Mouse (Mus musculus): ENCODE measurements around the gene Sem1. TPM values are rescaled to one million over a fixed set of nuclear protein-coding genes. Genes with fewer than 3 reads are reported as not detected.
A peak's percentile ranks its signal among the peaks of the same experiment; 100 is the strongest.
"Not testable (repeated sequence)": the region's sequence is repeated elsewhere in the genome, so short reads cannot be mapped to it uniquely, and the experiment has no call there.

Gene Sem1
- polyA plus RNA-seq, 1 experiment: 112 TPM

GRCm38 (mm10) chr6:6544255-6544645 lies 34.2 kb downstream of the Sem1 start:
- H3K36me3 ChIP-seq (ENCODE audit: control insufficient read depth, insufficient read depth): no peaks in the 10 kb centered on the region
- no peaks in the 10 kb centered on the region for H3K79me2 ChIP-seq (ENCODE audit: control insufficient read depth, insufficient read depth)
- H3ac ChIP-seq (ENCODE audit: control insufficient read depth, insufficient read length): no peak overlapping the region
- H3K27me3 ChIP-seq (ENCODE audit: control insufficient read depth, insufficient read depth, insufficient read length): no peaks in the 10 kb centered on the region
- TF ChIP-seq MYOG (IDR thresholded peaks at IDR 0.05; ENCODE audit: control insufficient read depth in 1 of 3, insufficient read depth in 1 of 3, insufficient read length in 2 of 3, low read depth in 2 of 3) (no peak), POLR2AphosphoS2 (IDR thresholded peaks at IDR 0.05; ENCODE audit: insufficient read length, low read depth) (no peak), CEBPB (IDR thresholded peaks at IDR 0.05; ENCODE audit: insufficient read depth, poor library complexity, severe bottlenecking) (no peak), MAX (IDR thresholded peaks at IDR 0.05; ENCODE audit: low read depth) (no peak), POLR2A (IDR thresholded peaks at IDR 0.05; ENCODE audit: insufficient read length, low read depth) (no peak)
- no peak overlapping the region for H3K4me3 ChIP-seq
- peak overlapping the region; percentile 47 for H3K4me2 ChIP-seq (ENCODE audit: low read depth)

GRCm38 (mm10) chr6:6543606-6544254 lies 34.7 kb downstream of the Sem1 start:
- Histone ChIP-seq H3ac (ENCODE audit: control insufficient read depth, insufficient read length) (no peak overlapping the region), H3K4me3 (no peak overlapping the region), H3K79me2 (ENCODE audit: control insufficient read depth, insufficient read depth) (no peaks in the 10 kb centered on the region), H3K4me2 (ENCODE audit: low read depth) (peak overlapping the region; percentile 47), H3K36me3 (ENCODE audit: control insufficient read depth, insufficient read depth) (no peaks in the 10 kb centered on the region), H3K27me3 (ENCODE audit: control insufficient read depth, insufficient read depth, insufficient read length) (no peaks in the 10 kb centered on the region)
- TF ChIP-seq MAX (IDR thresholded peaks at IDR 0.05; ENCODE audit: low read depth): no peak
- TF ChIP-seq CEBPB (IDR thresholded peaks at IDR 0.05; ENCODE audit: insufficient read depth, poor library complexity, severe bottlenecking): peak; percentile 44; the same call in 1 of the 2 replicates

DNA sequence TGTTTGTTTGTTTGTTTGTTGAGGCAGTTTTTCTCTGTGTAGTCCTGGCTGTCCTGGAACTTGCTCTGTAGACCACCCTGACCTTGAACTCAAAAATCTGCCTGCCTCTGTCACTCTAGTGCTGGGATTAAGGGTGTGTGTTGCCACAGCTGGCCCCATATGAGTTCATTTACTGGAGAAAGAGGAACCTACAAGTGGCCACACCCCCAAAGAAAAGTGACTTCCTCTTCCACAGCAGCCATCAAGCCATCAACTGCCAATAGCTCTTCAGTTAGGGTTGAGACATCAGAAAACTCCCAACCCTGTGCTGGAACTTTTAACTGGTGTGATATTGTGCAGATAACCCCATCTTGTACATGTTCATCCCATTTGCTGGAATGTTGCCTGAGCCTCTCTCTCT lies 36.3 kb downstream of the Sem1 start:
- Histone ChIP-seq H3ac (ENCODE audit: control insufficient read depth, insufficient read length) (no peak overlapping the region), H3K27me3 (ENCODE audit: control insufficient read depth, insufficient read depth, insufficient read length) (no peaks in the 10 kb centered on the region), H3K4me3 (no peak overlapping the region), H3K36me3 (ENCODE audit: control insufficient read depth, insufficient read depth) (no peaks in the 10 kb centered on the region), H3K79me2 (ENCODE audit: control insufficient read depth, insufficient read depth) (no peaks in the 10 kb centered on the region), H3K4me2 (ENCODE audit: low read depth) (no peak overlapping the region)
- no peak for TF ChIP-seq USF1 (IDR thresholded peaks at IDR 0.05; ENCODE audit: low read depth)
- TF ChIP-seq MYOD1 (IDR thresholded peaks at IDR 0.05; ENCODE audit: control insufficient read depth in 1 of 3, insufficient read length in 2 of 3, low read depth in 2 of 3): no peak
- no peak for TF ChIP-seq CEBPB (IDR thresholded peaks at IDR 0.05; ENCODE audit: insufficient read depth, poor library complexity, severe bottlenecking)
- TF ChIP-seq MYOG (IDR thresholded peaks at IDR 0.05; ENCODE audit: control insufficient read depth in 1 of 3, insufficient read depth in 1 of 3, insufficient read length in 2 of 3, low read depth in 2 of 3): no peak
- TF ChIP-seq REST (IDR thresholded peaks at IDR 0.05; ENCODE audit: insufficient read depth, insufficient read length): no peak
- TF ChIP-seq SRF (IDR thresholded peaks at IDR 0.05; ENCODE audit: control insufficient read depth, insufficient read length, low read depth): no peak
- TF ChIP-seq TCF3 (IDR thresholded peaks at IDR 0.05; ENCODE audit: insufficient read length, low read depth): no peak
- no peak for TF ChIP-seq E2F4 (IDR thresholded peaks at IDR 0.05; ENCODE audit: insufficient read depth)
- TF ChIP-seq TCF12 (IDR thresholded peaks at IDR 0.05; ENCODE audit: insufficient read depth, poor library complexity, severe bottlenecking): no peak
- TF ChIP-seq POLR2AphosphoS2 (IDR thresholded peaks at IDR 0.05; ENCODE audit: insufficient read length, low read depth): no peak
- TF ChIP-seq MAX (IDR thresholded peaks at IDR 0.05; ENCODE audit: low read depth): no peak
- TF ChIP-seq POLR2A (IDR thresholded peaks at IDR 0.05; ENCODE audit: insufficient read length, low read depth): no peak

DNA sequence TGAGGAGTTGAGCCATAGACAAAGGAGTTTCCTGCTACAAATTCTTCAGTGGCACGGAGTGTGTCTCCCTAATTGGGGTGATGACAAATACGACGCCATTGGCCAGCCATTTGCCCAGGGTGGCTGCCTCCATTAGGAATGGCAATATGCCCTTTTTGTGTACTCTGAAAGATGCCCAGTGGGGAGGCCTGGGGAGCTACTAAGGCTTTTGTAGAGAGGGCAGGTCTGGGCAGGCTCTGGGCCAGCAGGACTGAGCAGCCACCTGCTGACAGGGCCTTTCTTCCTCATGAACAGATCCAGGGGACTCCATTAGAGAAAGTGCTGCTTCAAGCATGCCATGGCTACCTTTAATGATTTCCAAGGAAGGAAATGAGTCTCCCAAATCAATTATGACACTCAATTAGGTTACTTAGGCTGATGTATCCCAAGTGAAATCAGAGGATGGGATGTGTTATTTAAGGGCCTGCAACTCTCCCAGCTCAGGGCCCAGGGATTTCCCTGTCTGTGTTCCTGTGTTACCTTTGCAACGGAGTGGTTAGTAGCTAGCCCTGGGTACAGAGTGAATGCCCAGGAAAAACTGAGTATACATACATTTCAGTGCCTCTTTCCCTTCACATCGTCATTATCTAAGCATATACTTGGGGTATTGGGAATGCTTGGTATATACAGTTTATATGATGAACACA lies 41.5 kb downstream of the Sem1 start:
- Histone ChIP-seq H3K4me3 (no peak overlapping the region), H3K36me3 (ENCODE audit: control insufficient read depth, insufficient read depth) (no peaks in the 10 kb centered on the region), H3K4me2 (ENCODE audit: low read depth) (no peak overlapping the region), H3K79me2 (ENCODE audit: control insufficient read depth, insufficient read depth) (no peaks in the 10 kb centered on the region), H3K27me3 (ENCODE audit: control insufficient read depth, insufficient read depth, insufficient read length) (no peaks in the 10 kb centered on the region), H3ac (ENCODE audit: control insufficient read depth, insufficient read length) (no peak overlapping the region)
- TF ChIP-seq POLR2A (IDR thresholded peaks at IDR 0.05; ENCODE audit: insufficient read length, low read depth): no peak
- TF ChIP-seq SRF (IDR thresholded peaks at IDR 0.05; ENCODE audit: control insufficient read depth, insufficient read length, low read depth): no peak
- no peak for TF ChIP-seq MAX (IDR thresholded peaks at IDR 0.05; ENCODE audit: low read depth)
- TF ChIP-seq REST (IDR thresholded peaks at IDR 0.05; ENCODE audit: insufficient read depth, insufficient read length): no peak
- TF ChIP-seq POLR2AphosphoS2 (IDR thresholded peaks at IDR 0.05; ENCODE audit: insufficient read length, low read depth): no peak
- no peak for TF ChIP-seq MYOG (IDR thresholded peaks at IDR 0.05; ENCODE audit: control insufficient read depth in 1 of 3, insufficient read depth in 1 of 3, insufficient read length in 2 of 3, low read depth in 2 of 3)
- TF ChIP-seq MYOD1 (IDR thresholded peaks at IDR 0.05; ENCODE audit: control insufficient read depth in 1 of 3, insufficient read length in 2 of 3, low read depth in 2 of 3): no peak
- no peak for TF ChIP-seq CEBPB (IDR thresholded peaks at IDR 0.05; ENCODE audit: insufficient read depth, poor library complexity, severe bottlenecking)
- TF ChIP-seq TCF3 (IDR thresholded peaks at IDR 0.05; ENCODE audit: insufficient read length, low read depth): no peak
- TF ChIP-seq USF1 (IDR thresholded peaks at IDR 0.05; ENCODE audit: low read depth): no peak
- no peak for TF ChIP-seq TCF12 (IDR thresholded peaks at IDR 0.05; ENCODE audit: insufficient read depth, poor library complexity, severe bottlenecking)
- TF ChIP-seq E2F4 (IDR thresholded peaks at IDR 0.05; ENCODE audit: insufficient read depth): no peak

DNA sequence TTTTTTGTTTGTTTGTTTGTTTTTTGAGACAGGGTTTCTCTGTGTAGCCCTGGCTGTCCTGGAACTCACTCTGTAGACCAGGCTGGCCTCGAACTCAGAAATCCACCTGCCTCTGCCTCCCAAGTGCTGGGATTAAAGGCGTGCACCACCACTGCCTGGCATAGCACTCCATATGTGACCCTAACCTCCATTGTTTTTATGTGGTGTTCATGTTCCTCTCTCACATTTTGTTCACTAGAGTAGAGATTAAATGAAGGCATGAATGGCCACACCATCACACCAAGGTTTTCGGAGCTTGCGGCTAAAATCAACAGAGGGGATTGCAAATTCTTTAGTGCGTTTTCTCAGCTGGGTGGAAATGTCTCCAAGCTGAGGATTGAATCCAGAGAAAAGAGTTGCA lies 42.1 kb downstream of the Sem1 start:
- H3K4me3 ChIP-seq; H3ac ChIP-seq (ENCODE audit: control insufficient read depth, insufficient read length); H3K36me3 ChIP-seq (ENCODE audit: control insufficient read depth, insufficient read depth); H3K79me2 ChIP-seq (ENCODE audit: control insufficient read depth, insufficient read depth); H3K27me3 ChIP-seq (ENCODE audit: control insufficient read depth, insufficient read depth, insufficient read length); H3K4me2 ChIP-seq (ENCODE audit: low read depth): not testable (repeated sequence)
